Mouse (Mus musculus) liver (tissue): ENCODE measurements around the gene Gm47985.
"Not testable (repeated sequence)": the region's sequence is repeated elsewhere in the genome, so short reads cannot be mapped to it uniquely, and the experiment has no call there.

ENCODE experiments used
- DNase-seq: peaks from one replicate; pipeline ENCODE4 v3.0.0-alpha.2; 2020; ENCODE audit warnings: mixed read lengths

The Gm47985 gene

DNA sequence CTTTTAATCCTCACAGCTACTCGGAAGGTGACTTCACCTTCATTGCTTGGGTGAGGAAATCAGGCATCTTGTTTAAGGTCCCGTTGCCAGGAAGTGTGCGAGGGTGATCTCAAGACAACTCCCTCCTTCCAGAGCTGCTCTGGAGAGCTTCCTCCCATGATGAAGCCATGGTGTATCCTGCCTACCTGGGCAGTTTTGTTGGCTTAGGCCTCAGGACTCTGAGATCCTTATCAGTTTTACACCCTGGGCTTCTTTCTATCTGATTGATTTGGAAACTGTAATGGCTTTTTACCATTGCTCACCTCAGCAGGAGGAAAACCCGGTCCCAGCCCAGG is 4.4 kb upstream of the Gm47985 start:
- no peak for DNase-seq

GRCm38 (mm10) chr1:151178505-151179083 is 3.7 kb upstream of the Gm47985 start:
- DNase-seq = no peak

DNA sequence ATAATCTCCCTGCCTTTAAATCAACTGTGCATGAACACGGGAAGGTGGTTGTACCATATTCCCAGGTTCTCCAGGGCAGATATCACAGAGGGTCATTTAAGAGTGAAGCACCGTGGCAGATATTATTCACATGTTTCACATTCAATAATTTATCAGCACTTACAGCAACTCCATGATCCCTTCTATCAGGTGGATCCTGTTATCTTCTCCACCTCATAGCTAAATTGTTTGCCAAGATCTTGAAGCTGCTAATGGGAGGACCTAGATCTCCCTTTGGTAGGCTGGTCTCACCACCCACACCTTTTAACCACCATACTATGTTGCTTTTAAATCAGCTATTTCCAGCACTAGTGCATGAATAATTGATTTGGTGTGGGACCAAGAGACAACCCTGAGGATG is 2.2 kb upstream of the Gm47985 start:
- DNase-seq = no peak

DNA sequence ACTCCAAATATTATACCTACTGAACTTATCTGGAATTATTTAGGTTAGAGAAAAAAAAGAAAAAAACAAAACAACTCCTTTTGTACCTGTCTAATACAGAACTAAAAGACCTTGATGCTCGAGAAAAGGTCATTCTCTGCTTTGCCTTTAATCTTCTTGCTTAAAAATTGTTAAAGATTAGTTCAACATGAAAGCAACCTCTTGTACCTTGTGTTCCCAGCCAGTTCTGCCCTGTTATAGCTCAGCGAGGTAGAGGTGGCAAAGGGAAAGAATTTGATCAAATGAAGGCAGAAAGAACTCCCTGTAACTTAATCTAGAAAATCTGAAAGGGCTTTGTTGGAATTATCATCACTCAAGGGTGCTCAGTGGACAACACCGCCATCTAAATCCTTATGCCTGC is 3.8 kb downstream of the Gm47985 start:
- DNase-seq = not testable (repeated sequence)

DNA sequence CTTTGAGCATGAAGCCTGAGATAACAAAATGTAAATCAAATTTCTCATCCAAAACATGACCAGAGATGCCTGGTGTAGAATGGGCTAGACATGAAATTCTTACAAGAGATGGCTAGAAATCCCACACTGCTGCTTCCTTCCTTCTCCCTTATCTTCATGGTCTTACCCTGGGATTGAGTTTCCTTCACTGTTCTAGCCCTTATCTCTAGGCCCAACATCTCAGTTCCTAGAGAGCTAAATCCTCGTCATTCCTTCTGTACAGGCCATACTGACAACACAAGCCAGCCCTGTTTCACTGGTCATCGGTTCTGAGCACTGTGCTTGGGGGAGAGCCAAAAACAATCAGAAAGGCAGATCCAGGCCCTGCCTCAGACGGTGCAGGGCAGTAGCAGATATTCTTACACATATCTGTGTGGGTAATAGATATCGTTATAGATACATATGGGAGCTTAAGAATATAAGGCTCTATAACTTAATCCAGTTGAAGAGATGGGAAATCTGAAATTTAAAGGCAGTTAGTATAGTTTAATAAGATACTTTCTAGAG is 4.6 kb downstream of the Gm47985 start:
- not testable (repeated sequence) for DNase-seq

DNA sequence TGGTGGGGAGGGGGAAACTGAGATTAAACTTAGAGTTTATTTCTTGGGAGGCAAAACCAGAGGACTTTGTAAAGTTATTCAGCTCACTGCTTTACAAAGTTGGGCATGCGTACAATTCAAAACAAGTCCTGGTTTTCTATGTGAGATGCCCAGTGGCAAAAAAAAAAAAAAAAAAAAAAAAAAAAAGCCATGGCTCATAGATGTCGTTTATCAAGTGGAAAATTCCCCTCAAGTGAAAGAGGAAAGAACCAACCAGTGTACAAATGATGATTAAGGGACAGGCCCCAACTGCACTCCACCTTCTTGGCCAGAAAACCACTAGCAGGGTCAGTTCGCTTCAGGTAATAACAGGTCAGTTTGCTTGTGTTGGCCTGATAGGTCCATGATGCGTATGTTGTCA is 6.1 kb downstream of the Gm47985 start:
- DNase-seq = no peak

DNA sequence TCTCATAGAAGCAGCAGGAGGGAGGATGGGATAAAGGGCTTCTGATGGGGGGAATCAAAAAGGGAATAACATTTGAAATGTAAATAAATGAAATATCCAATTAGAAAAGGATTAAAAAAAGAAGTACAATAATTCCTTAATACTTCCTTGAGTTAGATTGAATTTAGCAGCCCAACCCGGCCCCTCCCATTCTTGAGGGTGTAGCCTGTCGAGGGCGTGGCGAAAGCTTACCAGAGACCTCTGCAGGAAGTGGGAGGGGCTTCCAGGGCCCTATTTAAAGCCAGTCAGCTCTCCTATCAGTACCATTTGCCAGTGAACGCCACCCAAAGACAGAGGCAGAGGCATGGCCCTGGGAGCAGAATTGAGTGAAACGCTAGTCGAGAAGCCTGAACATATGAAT is 9.7 kb downstream of the Gm47985 start, which contains the start of gene Gm8947:
TSS of gene Gm8947 (plus strand) at position 302 of the 400 bp plus-strand sequence.
- not testable (repeated sequence) for DNase-seq

- not testable (repeated sequence) for DNase-seq
These were observed 10.4 kb downstream of the Gm47985 start for GRCm38 (mm10) chr1:151192739-151193138.

DNA sequence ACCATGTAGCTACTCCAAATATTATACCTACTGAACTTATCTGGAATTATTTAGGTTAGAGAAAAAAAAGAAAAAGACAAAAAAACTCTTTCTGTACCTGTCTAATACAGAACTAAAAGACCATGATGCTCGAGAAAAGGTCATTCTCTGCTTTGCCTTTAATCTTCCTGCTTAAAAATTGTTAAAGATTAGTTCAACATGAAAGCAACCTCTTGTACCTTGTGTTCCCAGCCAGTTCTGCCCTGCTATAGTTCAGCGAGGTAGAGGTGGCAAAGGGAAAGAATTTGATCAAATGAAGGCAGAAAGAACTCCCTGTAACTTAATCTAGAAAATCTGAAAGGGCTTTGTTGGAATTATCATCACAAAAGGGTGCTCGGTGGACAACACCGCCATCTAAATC is 13.6 kb downstream of the Gm47985 start:
- not testable (repeated sequence) for DNase-seq

DNA sequence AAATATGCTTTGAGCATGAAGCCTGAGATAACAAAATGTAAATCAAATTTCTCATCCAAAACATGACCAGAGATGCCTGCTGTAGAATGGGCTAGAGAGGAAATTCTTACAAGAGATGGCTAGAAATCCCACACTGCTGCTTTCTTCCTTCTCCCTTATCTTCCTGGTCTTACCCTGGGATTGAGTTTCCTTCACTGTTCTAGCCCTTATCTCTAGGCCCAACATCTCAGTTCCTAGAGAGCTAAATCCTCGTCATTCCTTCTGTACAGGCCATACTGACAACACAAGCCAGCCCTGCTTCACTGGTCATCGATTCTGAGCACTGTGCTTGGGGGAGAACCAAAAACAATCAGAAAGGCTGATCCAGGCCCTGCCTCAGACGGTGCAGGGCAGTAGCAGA is 14.4 kb downstream of the Gm47985 start:
- DNase-seq = not testable (repeated sequence)

DNA sequence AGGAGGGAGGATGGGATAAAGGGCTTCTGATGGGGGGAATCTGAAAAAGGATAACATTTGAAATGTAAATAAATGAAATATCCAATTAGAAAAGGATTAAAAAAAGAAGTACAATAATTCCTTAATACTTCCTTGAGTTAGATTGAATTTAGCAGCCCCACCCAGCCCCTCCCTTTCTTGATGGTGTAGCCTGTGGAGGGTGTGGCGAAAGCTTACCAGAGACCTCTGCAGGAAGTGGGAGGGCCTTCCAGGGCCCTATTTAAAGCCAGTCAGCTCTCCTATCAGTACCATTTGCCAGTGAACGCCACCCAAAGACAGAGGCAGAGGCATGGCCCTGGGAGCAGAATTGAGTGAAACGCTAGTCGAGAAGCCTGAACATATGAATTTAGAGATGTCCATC is 15.8 kb downstream of the Gm47985 start, which contains the start of gene Gm47995:
TSS of gene Gm47995 (plus strand) at position 329 of the 400 bp plus-strand sequence.
- peak; percentile 88 for DNase-seq

- not testable (repeated sequence) for DNase-seq
These were observed 18.3 kb downstream of the Gm47985 start for GRCm38 (mm10) chr1:151200620-151201019.

DNA sequence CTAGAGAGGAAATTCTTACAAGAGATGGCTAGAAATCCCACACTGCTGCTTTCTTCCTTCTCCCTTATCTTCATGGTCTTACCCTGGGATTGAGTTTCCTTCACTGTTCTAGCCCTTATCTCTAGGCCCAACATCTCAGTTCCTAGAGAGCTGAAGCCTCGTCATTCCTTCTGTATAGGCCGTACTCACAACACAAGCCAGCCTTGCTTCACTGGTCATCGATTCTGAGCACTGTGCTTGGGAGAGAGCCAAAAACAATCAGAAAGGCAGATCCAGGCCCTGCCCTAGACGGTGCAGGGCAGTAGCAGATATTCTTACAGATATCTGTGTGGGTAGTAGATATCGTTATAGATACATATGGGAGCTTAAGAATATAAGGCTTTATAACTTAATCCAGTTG is 20.4 kb downstream of the Gm47985 start:
- DNase-seq = not testable (repeated sequence)

DNA sequence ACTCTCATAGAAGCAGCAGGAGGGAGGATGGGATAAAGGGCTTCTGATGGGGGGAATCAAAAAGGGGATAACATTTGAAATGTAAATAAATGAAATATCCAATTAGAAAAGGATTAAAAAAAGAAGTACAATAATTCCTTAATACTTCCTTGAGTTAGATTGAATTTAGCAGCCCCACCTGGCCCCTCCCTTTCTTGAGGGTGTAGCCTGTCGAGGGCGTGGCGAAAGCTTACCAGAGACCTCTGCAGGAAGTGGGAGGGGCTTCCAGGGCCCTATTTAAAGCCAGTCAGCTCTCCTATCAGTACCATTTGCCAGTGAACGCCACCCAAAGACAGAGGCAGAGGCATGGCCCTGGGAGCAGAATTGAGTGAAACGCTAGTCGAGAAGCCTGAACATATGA is 21.5 kb downstream of the Gm47985 start, which contains the start of gene 3110040M04Rik:
TSS of gene 3110040M04Rik (plus strand) at position 304 of the 400 bp plus-strand sequence.
- DNase-seq = not testable (repeated sequence)

DNA sequence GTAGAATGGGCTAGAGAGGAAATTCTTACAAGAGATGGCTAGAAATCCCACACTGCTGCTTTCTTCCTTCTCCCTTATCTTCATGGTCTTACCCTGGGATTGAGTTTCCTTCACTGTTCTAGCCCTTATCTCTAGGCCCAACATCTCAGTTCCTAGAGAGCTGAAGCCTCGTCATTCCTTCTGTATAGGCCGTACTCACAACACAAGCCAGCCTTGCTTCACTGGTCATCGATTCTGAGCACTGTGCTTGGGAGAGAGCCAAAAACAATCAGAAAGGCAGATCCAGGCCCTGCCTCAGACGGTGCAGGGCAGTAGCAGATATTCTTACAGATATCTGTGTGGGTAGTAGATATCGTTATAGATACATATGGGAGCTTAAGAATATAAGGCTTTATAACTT is 26.2 kb downstream of the Gm47985 start:
- DNase-seq = not testable (repeated sequence)

DNA sequence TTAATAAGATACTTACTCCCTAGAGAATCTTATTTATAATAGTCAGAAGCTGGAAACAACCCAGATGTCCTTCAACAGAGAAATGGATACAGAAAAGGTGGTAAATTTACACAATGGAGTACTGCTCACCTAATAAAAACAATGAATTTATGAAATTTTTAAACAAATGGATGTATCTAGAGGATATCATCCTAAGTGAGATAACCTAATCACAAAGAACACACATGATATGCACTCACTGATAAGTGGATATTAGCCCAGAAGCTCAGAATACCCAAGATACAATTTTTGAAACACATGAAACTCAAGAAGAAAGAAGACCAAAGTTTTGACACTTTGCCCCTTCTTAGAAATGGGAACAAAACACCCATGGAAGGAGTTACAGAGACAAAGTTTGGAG is 26.6 kb downstream of the Gm47985 start:
- DNase-seq = not testable (repeated sequence)

GRCm38 (mm10) chr1:151209824-151210355 is 27.6 kb downstream of the Gm47985 start, which contains the start of gene Gm47996:
Gene Gm47996, plus strand, starts transcription at chr1:151210131.
- not testable (repeated sequence) for DNase-seq

GRCm38 (mm10) chr1:151211666-151212065 is 29.3 kb downstream of the Gm47985 start:
- DNase-seq = not testable (repeated sequence)

DNA sequence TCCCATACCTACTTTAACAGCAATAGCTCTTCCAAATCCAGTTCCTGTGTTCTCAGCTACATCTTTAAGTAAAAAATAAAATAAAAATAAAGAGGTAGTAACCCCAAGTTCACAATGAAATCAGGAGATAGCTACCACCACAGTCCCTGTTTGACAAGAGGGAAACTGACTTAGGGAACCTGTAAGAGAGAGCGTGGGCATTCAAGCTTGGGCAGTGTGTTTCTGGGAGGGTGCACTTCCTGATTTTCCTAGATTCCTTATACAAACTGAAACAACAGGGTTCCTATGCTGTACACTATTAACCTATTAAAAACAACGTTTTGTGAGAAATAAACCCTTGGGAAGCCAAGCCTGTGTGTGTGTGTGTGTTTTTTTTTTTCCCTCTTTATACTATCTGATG is 32.5 kb downstream of the Gm47985 start:
- DNase-seq = no peak

GRCm38 (mm10) chr1:151215985-151216384 is 33.6 kb downstream of the Gm47985 start:
- no peak for DNase-seq

GRCm38 (mm10) chr1:151216417-151216816 is 34.1 kb downstream of the Gm47985 start:
- DNase-seq = peak; percentile 18

DNA sequence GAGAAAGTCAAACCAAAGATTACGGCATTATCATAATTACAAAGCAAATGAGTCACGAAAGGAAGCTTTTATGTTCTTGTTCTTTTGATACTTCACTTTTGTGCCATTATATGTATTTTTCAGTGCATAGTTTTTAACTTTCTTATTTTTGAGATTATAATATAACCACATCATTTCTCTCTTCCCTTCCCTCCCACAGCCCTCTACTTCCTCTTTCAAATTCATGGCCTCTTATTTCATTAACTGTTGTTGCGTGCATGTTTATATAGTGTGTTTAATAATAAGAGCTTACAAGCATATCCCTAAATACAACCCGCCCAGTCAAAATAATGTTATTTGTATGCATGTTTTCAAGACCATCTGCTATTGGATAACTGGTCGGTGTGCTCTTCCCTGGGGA is 36.7 kb downstream of the Gm47985 start:
- no peak for DNase-seq

DNA sequence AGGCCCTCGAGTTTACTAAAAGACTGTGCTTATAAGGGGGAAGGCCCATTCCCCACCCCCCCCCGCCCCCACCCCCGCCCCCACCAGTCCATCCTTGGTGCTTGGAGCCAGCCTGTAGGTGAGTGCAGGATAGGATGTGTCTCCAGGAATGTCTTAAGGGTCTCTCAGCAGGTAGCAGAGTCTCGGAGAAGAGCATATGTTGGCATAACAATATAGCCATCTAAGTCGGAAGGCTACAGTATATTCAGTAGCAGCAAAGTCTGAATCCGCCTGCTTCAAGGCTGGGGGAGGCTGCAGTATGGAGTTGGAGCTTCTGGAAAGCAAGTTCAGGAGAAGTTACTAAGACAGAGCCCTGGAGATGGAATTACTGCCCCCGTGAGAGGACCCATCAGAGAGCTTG is 37.8 kb downstream of the Gm47985 start:
- no peak for DNase-seq

GRCm38 (mm10) chr1:151222561-151223267 is 40.4 kb downstream of the Gm47985 start:
- DNase-seq = no peak
